Mouse (Mus musculus): Measurements from ENCODE around the gene Tcf3.
A peak's percentile ranks its signal among the peaks of the same experiment; 100 is the strongest.

Gene Tcf3

GRCm38 (mm10) chr10:80437973-80438372, 4.5 kb upstream of the Tcf3 start:
- no peak for DNase-seq (ENCODE audit: low spot score in 2 of 2)

- DNase-seq (ENCODE audit: low spot score in 2 of 2) = no peak
Measured at GRCm38 (mm10) chr10:80436276-80436675, 2.8 kb upstream of the Tcf3 start.

- no peak for DNase-seq (ENCODE audit: low spot score in 2 of 2)
Measured at GRCm38 (mm10) chr10:80435764-80436163, 2.3 kb upstream of the Tcf3 start.

- DNase-seq (ENCODE audit: low spot score in 2 of 2) = no peak
Measured at GRCm38 (mm10) chr10:80434823-80435222, 1.4 kb upstream of the Tcf3 start.

GRCm38 (mm10) chr10:80434233-80434592, 766 bp upstream of the Tcf3 start:
- no peak for DNase-seq (ENCODE audit: low spot score in 2 of 2)

GRCm38 (mm10) chr10:80432936-80433512, 423 bp downstream of the Tcf3 start:
- no peak for DNase-seq (ENCODE audit: low spot score in 2 of 2)

- DNase-seq (ENCODE audit: low spot score in 2 of 2) = no peak
Measured at GRCm38 (mm10) chr10:80432387-80432785, 1.1 kb downstream of the Tcf3 start.

GRCm38 (mm10) chr10:80431570-80432386, 1.7 kb downstream of the Tcf3 start:
- no peak for DNase-seq (ENCODE audit: low spot score in 2 of 2)

- no peak for DNase-seq (ENCODE audit: low spot score in 2 of 2)
Measured at GRCm38 (mm10) chr10:80430375-80430980, 3.0 kb downstream of the Tcf3 start.

- DNase-seq (ENCODE audit: low spot score in 2 of 2) = no peak
Measured at GRCm38 (mm10) chr10:80429800-80430199, 3.6 kb downstream of the Tcf3 start.

GRCm38 (mm10) chr10:80425041-80425440, 8.4 kb downstream of the Tcf3 start:
- DNase-seq (ENCODE audit: low spot score in 2 of 2) = no peak

- no peak for DNase-seq (ENCODE audit: low spot score in 2 of 2)
Measured at GRCm38 (mm10) chr10:80423562-80423961, 9.9 kb downstream of the Tcf3 start.

GRCm38 (mm10) chr10:80421651-80422472, 11.6 kb downstream of the Tcf3 start:
- DNase-seq (ENCODE audit: low spot score in 2 of 2) = no peak

- DNase-seq (ENCODE audit: low spot score in 2 of 2) = no peak
Measured at GRCm38 (mm10) chr10:80421208-80421607, 12.2 kb downstream of the Tcf3 start.

GRCm38 (mm10) chr10:80420729-80421128, 12.7 kb downstream of the Tcf3 start:
- no peak for DNase-seq (ENCODE audit: low spot score in 2 of 2)

- no peak for DNase-seq (ENCODE audit: low spot score in 2 of 2)
Measured at GRCm38 (mm10) chr10:80419419-80419818, 14.0 kb downstream of the Tcf3 start.

- DNase-seq (ENCODE audit: low spot score in 2 of 2) = no peak
Measured at GRCm38 (mm10) chr10:80418311-80418710, 15.1 kb downstream of the Tcf3 start.

GRCm38 (mm10) chr10:80417841-80418240, 15.6 kb downstream of the Tcf3 start:
- no peak for DNase-seq (ENCODE audit: low spot score in 2 of 2)

GRCm38 (mm10) chr10:80417371-80417770, 16.1 kb downstream of the Tcf3 start:
- DNase-seq (ENCODE audit: low spot score in 2 of 2) = no peak

- no peak for DNase-seq (ENCODE audit: low spot score in 2 of 2)
Measured at GRCm38 (mm10) chr10:80415566-80415965, 17.9 kb downstream of the Tcf3 start.

- DNase-seq (ENCODE audit: low spot score in 2 of 2) = peak in 1 of 2 experiments; percentile 50
Measured at GRCm38 (mm10) chr10:80412656-80413541, 20.5 kb downstream of the Tcf3 start.

Data from frontal cortex, postnatal 25 days (tissue).